Mouse (Mus musculus) liver, adult 2 months (tissue): ENCODE measurements around the gene Ddx18. TPM values are rescaled to one million over a fixed set of nuclear protein-coding genes. Genes with fewer than 3 reads are reported as not detected.

Experiments used
- DNase-seq: peaks from one replicate; pipeline ENCODE4 v3.0.0-alpha.2; 2011; ENCODE audit warnings: low read depth, low spot score; ENCODE audit errors: extremely low read depth
- H3K27ac ChIP-seq: fragments of 200-500 bp; replicated peaks from 2 replicates; pipeline ENCODE4 v1.5.1; 2012; ENCODE audit warnings: low read depth, mild to moderate bottlenecking, control low read depth, inconsistent platforms, low read length; ENCODE audit not compliant: insufficient read depth
- H3K27me3 ChIP-seq: fragments of 200-500 bp; 2 replicates; pipeline ENCODE4 v1.6.1; 2012; ENCODE audit warnings: mild to moderate bottlenecking, moderate library complexity, low read length, inconsistent platforms; ENCODE audit not compliant: control insufficient read depth, insufficient read depth
- H3K36me3 ChIP-seq: fragments of 200-500 bp; 2 replicates; pipeline ENCODE4 v1.6.1; 2012; ENCODE audit warnings: low read length, inconsistent platforms; ENCODE audit not compliant: control insufficient read depth, insufficient read depth
- H3K4me1 ChIP-seq: fragments of 200-500 bp; 2 replicates; pipeline ENCODE4 v1.6.1; 2011; ENCODE audit warnings: low read length; ENCODE audit not compliant: control insufficient read depth, insufficient read depth
- H3K4me3 ChIP-seq: fragments of 200-500 bp; 2 replicates; pipeline ENCODE4 v1.5.1; 2011; ENCODE audit warnings: low read depth, mild to moderate bottlenecking, control low read depth, low read length, moderate library complexity; ENCODE audit not compliant: insufficient read depth
- H3K79me2 ChIP-seq: fragments of 200-500 bp; 2 replicates; pipeline ENCODE4 v1.6.1; 2012; ENCODE audit warnings: inconsistent platforms, mild to moderate bottlenecking, low read length, moderate library complexity; ENCODE audit not compliant: control insufficient read depth, insufficient read depth
- H3K9ac ChIP-seq: fragments of 200-500 bp; 2 replicates; pipeline ENCODE4 v1.6.1; 2012; ENCODE audit warnings: low read depth, mild to moderate bottlenecking, control low read depth, inconsistent platforms, low read length
- CTCF ChIP-seq: fragments of 200-500 bp; IDR thresholded peaks from 2 replicates; pipeline ENCODE4 v1.5.1; 2011; ENCODE audit warnings: low read depth, low read length, control low read depth
- POLR2A ChIP-seq: fragments of 200-500 bp; IDR thresholded peaks from 2 replicates; pipeline ENCODE4 v1.6.1; 2011; ENCODE audit warnings: low read length, control low read depth; ENCODE audit not compliant: insufficient read depth; ENCODE audit errors: extremely low read depth
- WGBS: fragments of 180-500 bp; shearing (Covaris S2); methylation state at CpG from one replicate; pipeline ENCODE4 v1.1.7; 2018; 5-methylcytosine and 5-hydroxymethylcytosine counted together
- polyA plus RNA-seq: library from polyadenylated mRNA; depleted of rRNA; stranded (reverse); fragments of >200 nt; gene quantifications from 2 replicates; pipeline ENCODE4 v1.2.3, GENCODE M21; 2012
- total RNA-seq: library from RNA; depleted of rRNA; stranded (reverse); fragments of >200 nt; gene quantifications from 2 replicates; pipeline ENCODE4 v1.2.3, GENCODE M21; 2014

Ddx18 gene
- total and polyA plus RNA-seq, 2 experiments: 13.6 to 18.2 TPM

- no peaks in the 10 kb centered on the region for H3K79me2 ChIP-seq
- no peak overlapping the region for H3K9ac ChIP-seq
- no peaks in the 10 kb centered on the region for H3K4me1 ChIP-seq
- no peaks in the 10 kb centered on the region; the same call in 1 of the 2 replicates for H3K27me3 ChIP-seq
- no peaks in the 10 kb centered on the region for H3K36me3 ChIP-seq
- H3K27ac ChIP-seq: no peak overlapping the region
- whole genome bisulfite sequencing: 44% methylated on average over 3 of the region's 3 CpGs
- H3K4me3 ChIP-seq: no peak overlapping the region
- TF ChIP-seq CTCF: no peak
- no peak for TF ChIP-seq POLR2A
- DNase-seq: no peak
Measured at GRCm38 (mm10) chr1:121598421-121598820, 30.6 kb upstream of the Ddx18 start.

GRCm38 (mm10) chr1:121596951-121597625, 29.3 kb upstream of the Ddx18 start:
- 37% methylated on average over 4 of the region's 4 CpGs for WGBS
- Histone ChIP-seq H3K9ac (no peak overlapping the region), H3K4me3 (no peak overlapping the region), H3K4me1 (no peaks in the 10 kb centered on the region), H3K27ac (no peak overlapping the region), H3K36me3 (no peaks in the 10 kb centered on the region), H3K79me2 (no peaks in the 10 kb centered on the region), H3K27me3 (no peaks in the 10 kb centered on the region)
- no peak for DNase-seq
- no peak for TF ChIP-seq POLR2A
- no peak for TF ChIP-seq CTCF

GRCm38 (mm10) chr1:121584838-121585237, 17.0 kb upstream of the Ddx18 start:
- 72% methylated on average over 6 of the region's 6 CpGs for WGBS
- no peak overlapping the region for H3K4me3 ChIP-seq
- H3K36me3 ChIP-seq: no peaks in the 10 kb centered on the region
- no peak overlapping the region for H3K27ac ChIP-seq
- no peak for DNase-seq
- H3K9ac ChIP-seq: no peak overlapping the region
- no peaks in the 10 kb centered on the region for H3K79me2 ChIP-seq
- H3K4me1 ChIP-seq: no peaks in the 10 kb centered on the region
- no peaks in the 10 kb centered on the region for H3K27me3 ChIP-seq
- no peak for TF ChIP-seq CTCF
- no peak for TF ChIP-seq POLR2A

- Histone ChIP-seq H3K4me3 (no peak overlapping the region), H3K79me2 (no peaks in the 10 kb centered on the region), H3K27ac (no peak overlapping the region), H3K9ac (no peak overlapping the region), H3K4me1 (no peaks in the 10 kb centered on the region), H3K36me3 (no peaks in the 10 kb centered on the region), H3K27me3 (no peaks in the 10 kb centered on the region)
- TF ChIP-seq POLR2A (no peak), CTCF (no peak)
- DNase-seq: no peak
- WGBS: 73% methylated on average over 5 of the region's 5 CpGs
Measured at GRCm38 (mm10) chr1:121581133-121581855, 13.5 kb upstream of the Ddx18 start.

- Histone ChIP-seq H3K4me1 (no peaks in the 10 kb centered on the region), H3K27ac (no peak overlapping the region), H3K4me3 (no peak overlapping the region), H3K27me3 (no peaks in the 10 kb centered on the region), H3K79me2 (no peaks in the 10 kb centered on the region), H3K9ac (no peak overlapping the region), H3K36me3 (no peaks in the 10 kb centered on the region)
- no peak for TF ChIP-seq POLR2A
- TF ChIP-seq CTCF: no peak
- DNase-seq: no peak
- WGBS: 48% methylated on average over 1 of the region's 1 CpGs
Measured at GRCm38 (mm10) chr1:121577491-121577890, 9.7 kb upstream of the Ddx18 start.

- H3K9ac ChIP-seq: no peak overlapping the region
- H3K79me2 ChIP-seq: no peaks in the 10 kb centered on the region; the same call in 1 of the 2 replicates
- no peak overlapping the region for H3K27ac ChIP-seq
- peaks cover 3% of the 10 kb centered on the region; the same call in 1 of the 2 replicates for H3K4me1 ChIP-seq
- no peaks in the 10 kb centered on the region for H3K27me3 ChIP-seq
- WGBS: 81% methylated on average over 7 of the region's 7 CpGs
- no peak for DNase-seq
- TF ChIP-seq POLR2A (no peak), CTCF (no peak)
- 0 out of 2 replicates have a peak, but pooled peaks cover 2% of the 10 kb centered on the region for H3K36me3 ChIP-seq
- H3K4me3 ChIP-seq: no peak overlapping the region
Measured at GRCm38 (mm10) chr1:121570522-121570921, 2.7 kb upstream of the Ddx18 start.
